Mouse (Mus musculus): Measurements from ENCODE around the gene Snx10.

Gene Snx10

GRCm38 (mm10) chr6:51510946-51511345, 12.8 kb upstream of the Snx10 start:
- no peaks in the 10 kb centered on the region for H3K27me3 ChIP-seq (ENCODE audit: control insufficient read depth, insufficient read depth, low read length, poor library complexity, severe bottlenecking)
- no peaks in the 10 kb centered on the region for H3K36me3 ChIP-seq (ENCODE audit: control insufficient read depth, insufficient read depth, low read length, poor library complexity, severe bottlenecking)
- no peak for DNase-seq (ENCODE audit: low read depth, low spot score)

- no peak for DNase-seq (ENCODE audit: low read depth, low spot score)
- no peaks in the 10 kb centered on the region for H3K36me3 ChIP-seq (ENCODE audit: control insufficient read depth, insufficient read depth, low read length, poor library complexity, severe bottlenecking)
- no peaks in the 10 kb centered on the region for H3K27me3 ChIP-seq (ENCODE audit: control insufficient read depth, insufficient read depth, low read length, poor library complexity, severe bottlenecking)
Measured at GRCm38 (mm10) chr6:51513745-51514144, 10.0 kb upstream of the Snx10 start.

- DNase-seq (ENCODE audit: low read depth, low spot score): no peak
- Histone ChIP-seq H3K36me3 (ENCODE audit: control insufficient read depth, insufficient read depth, low read length, poor library complexity, severe bottlenecking) (no peaks in the 10 kb centered on the region), H3K27me3 (ENCODE audit: control insufficient read depth, insufficient read depth, low read length, poor library complexity, severe bottlenecking) (no peaks in the 10 kb centered on the region)
Measured at GRCm38 (mm10) chr6:51514860-51515259, 8.8 kb upstream of the Snx10 start.

GRCm38 (mm10) chr6:51523310-51523709, 391 bp upstream of the Snx10 start:
- no peak for DNase-seq (ENCODE audit: low read depth, low spot score)
- H3K36me3 ChIP-seq (ENCODE audit: control insufficient read depth, insufficient read depth, low read length, poor library complexity, severe bottlenecking): no peaks in the 10 kb centered on the region
- no peaks in the 10 kb centered on the region for H3K27me3 ChIP-seq (ENCODE audit: control insufficient read depth, insufficient read depth, low read length, poor library complexity, severe bottlenecking)

DNA sequence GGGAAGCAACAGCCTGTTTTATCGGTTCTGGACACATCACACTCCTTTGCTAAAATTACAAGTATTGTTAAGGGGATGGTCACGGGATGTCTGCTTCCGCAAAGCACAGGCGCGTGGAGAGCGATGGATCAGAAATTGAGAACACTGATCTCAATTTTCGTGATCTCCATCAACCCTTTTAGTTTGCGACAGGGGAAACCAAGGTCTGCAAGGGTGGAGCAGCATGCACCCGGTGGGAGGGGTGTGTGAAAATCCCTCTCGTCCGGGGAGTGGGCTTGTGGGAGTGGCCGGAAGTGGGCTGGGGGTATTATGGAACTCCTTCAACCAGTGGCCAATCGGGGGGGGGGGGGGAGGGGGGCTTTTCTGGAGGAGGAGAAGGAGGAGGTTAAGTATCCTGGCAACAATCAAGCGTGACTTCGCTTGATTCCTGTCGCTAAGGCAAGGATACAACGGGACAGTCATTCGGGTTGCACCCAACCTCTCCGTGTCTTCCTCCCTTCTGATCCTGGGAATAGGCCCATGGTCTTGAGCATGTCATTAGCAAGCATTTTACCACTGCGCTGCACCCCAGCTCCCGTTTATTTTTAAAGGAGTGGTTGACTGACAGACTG, 725 bp downstream of the Snx10 start:
- H3K36me3 ChIP-seq (ENCODE audit: control insufficient read depth, insufficient read depth, low read length, poor library complexity, severe bottlenecking): no peaks in the 10 kb centered on the region
- peak; percentile 58 for DNase-seq (ENCODE audit: low read depth, low spot score)
- no peaks in the 10 kb centered on the region for H3K27me3 ChIP-seq (ENCODE audit: control insufficient read depth, insufficient read depth, low read length, poor library complexity, severe bottlenecking)

- H3K36me3 ChIP-seq (ENCODE audit: control insufficient read depth, insufficient read depth, low read length, poor library complexity, severe bottlenecking): no peaks in the 10 kb centered on the region
- peak; percentile 15 for DNase-seq (ENCODE audit: low read depth, low spot score)
- H3K27me3 ChIP-seq (ENCODE audit: control insufficient read depth, insufficient read depth, low read length, poor library complexity, severe bottlenecking): no peaks in the 10 kb centered on the region
Measured at GRCm38 (mm10) chr6:51525001-51525400, 1.3 kb downstream of the Snx10 start.

- DNase-seq (ENCODE audit: low read depth, low spot score): no peak
- no peaks in the 10 kb centered on the region for H3K36me3 ChIP-seq (ENCODE audit: control insufficient read depth, insufficient read depth, low read length, poor library complexity, severe bottlenecking)
- no peaks in the 10 kb centered on the region for H3K27me3 ChIP-seq (ENCODE audit: control insufficient read depth, insufficient read depth, low read length, poor library complexity, severe bottlenecking)
Measured at GRCm38 (mm10) chr6:51529457-51529856, 5.8 kb downstream of the Snx10 start.

DNA sequence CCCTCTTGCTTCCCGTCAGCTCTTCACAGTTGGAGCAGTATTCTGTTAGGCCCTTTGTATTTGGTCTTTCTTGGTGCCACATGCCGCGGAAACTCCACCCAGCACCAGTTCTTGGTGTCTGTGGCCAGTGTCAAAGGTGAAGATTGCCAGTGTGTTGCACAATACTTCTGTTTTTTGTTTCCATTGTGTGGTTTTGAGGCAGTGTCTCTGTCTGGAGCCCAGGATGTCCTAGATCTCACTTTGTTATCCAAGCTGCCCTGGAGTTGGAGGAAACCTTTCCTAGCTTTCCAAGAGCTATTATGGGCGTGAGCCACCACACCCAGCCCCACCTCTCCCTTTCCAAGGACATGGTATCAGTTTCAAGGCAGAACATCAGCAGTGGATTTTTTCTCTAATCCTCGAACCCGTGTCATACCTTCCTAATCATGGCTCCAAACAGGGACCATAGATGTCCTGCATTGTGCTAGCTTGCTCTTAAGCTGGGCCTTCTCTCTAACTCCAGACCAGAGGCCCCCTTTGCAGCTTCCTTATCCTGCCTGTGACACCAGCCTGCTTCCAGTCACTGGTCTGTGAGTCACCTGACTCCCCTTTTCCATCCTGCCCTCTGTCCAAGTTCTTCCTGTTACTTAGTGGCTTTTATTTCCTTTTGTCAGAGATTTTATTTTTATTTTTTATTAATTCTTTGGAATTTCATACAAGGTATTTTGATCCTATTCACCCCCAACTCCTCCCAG, 9.9 kb downstream of the Snx10 start:
- Histone ChIP-seq H3K27me3 (ENCODE audit: control insufficient read depth, insufficient read depth, low read length, poor library complexity, severe bottlenecking) (no peaks in the 10 kb centered on the region), H3K36me3 (ENCODE audit: control insufficient read depth, insufficient read depth, low read length, poor library complexity, severe bottlenecking) (no peaks in the 10 kb centered on the region)
- no peak for DNase-seq (ENCODE audit: low read depth, low spot score)

- H3K27me3 ChIP-seq (ENCODE audit: control insufficient read depth, insufficient read depth, low read length, poor library complexity, severe bottlenecking): no peaks in the 10 kb centered on the region
- DNase-seq (ENCODE audit: low read depth, low spot score): no peak
Measured at GRCm38 (mm10) chr6:51535571-51535970, 11.9 kb downstream of the Snx10 start.

DNA sequence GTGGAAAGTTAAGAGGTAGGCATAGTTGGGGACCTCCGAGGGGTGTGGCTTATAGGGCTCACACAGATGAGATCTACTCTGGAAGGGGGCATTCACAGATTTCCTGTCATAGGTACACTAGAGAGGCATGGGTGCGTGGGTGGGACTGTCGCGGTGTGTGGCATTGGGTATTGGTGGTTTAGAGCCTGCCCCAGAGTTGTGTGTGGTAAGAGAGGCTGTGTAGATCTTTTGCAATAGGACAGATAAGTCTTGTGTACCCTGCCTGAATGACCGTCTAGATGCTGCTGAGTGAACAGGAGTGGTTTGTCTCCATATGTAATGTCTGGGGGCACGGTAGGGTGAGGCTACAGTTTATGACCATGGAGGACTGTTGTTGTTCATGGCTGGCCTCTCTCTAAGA, 16.8 kb downstream of the Snx10 start:
- no peak for DNase-seq (ENCODE audit: low read depth, low spot score)
- Histone ChIP-seq H3K36me3 (ENCODE audit: control insufficient read depth, insufficient read depth, low read length, poor library complexity, severe bottlenecking) (no peaks in the 10 kb centered on the region), H3K27me3 (ENCODE audit: control insufficient read depth, insufficient read depth, low read length, poor library complexity, severe bottlenecking) (no peaks in the 10 kb centered on the region)

More at GRCm38 (mm10) chr6:51535571-51535970, 11.9 kb downstream of the Snx10 start:
- no peaks in the 10 kb centered on the region for H3K36me3 ChIP-seq (ENCODE audit: control insufficient read depth, insufficient read depth, low read length, poor library complexity, severe bottlenecking)

DNA sequence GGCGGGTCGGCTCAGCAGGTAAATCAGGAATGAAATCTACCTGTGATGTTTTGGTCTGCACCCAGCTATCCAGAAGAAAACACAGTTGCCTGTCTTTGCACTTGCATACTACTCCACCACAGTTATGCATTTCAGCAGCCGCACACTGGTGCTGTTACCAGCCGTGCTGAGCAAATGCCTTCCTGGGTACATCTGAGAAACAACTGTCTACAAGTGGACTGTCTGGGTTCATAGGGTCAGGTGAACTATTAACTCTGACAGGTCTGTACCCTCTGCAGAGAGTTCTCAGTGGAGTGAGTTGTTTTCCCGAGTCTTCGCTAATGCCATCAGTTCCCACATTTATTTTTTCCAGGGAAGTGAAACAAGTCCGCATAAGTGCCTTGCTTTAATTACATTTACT, 17.7 kb downstream of the Snx10 start:
- Histone ChIP-seq H3K27me3 (ENCODE audit: control insufficient read depth, insufficient read depth, low read length, poor library complexity, severe bottlenecking) (no peaks in the 10 kb centered on the region), H3K36me3 (ENCODE audit: control insufficient read depth, insufficient read depth, low read length, poor library complexity, severe bottlenecking) (no peaks in the 10 kb centered on the region)
- no peak for DNase-seq (ENCODE audit: low read depth, low spot score)

DNA sequence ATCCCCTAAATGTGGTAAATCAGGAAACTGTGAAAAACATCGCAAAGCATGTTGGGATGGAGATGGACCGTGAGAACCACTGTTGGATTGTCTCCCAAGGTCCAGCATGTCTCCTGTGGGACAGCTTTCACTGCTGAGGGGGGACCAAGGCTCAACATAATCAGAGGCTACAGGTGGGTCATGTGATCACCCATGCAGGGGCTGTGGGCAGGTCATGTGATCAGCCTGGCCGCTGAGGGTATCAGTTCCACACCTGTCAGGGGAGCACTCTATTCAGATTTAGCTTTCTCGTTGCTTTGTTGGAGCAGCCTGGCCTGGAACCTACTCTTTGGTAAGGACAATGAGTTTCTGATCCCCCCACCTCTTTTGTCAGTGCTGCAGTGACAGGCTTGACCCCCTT, 18.4 kb downstream of the Snx10 start:
- Histone ChIP-seq H3K36me3 (ENCODE audit: control insufficient read depth, insufficient read depth, low read length, poor library complexity, severe bottlenecking) (no peaks in the 10 kb centered on the region), H3K27me3 (ENCODE audit: control insufficient read depth, insufficient read depth, low read length, poor library complexity, severe bottlenecking) (no peaks in the 10 kb centered on the region)
- DNase-seq (ENCODE audit: low read depth, low spot score): no peak

GRCm38 (mm10) chr6:51543639-51544117, 20.0 kb downstream of the Snx10 start:
- DNase-seq (ENCODE audit: low read depth, low spot score): no peak
- H3K36me3 ChIP-seq (ENCODE audit: control insufficient read depth, insufficient read depth, low read length, poor library complexity, severe bottlenecking): no peaks in the 10 kb centered on the region
- H3K27me3 ChIP-seq (ENCODE audit: control insufficient read depth, insufficient read depth, low read length, poor library complexity, severe bottlenecking): no peaks in the 10 kb centered on the region

GRCm38 (mm10) chr6:51544118-51544681, 20.5 kb downstream of the Snx10 start:
- peak; percentile 61 for DNase-seq (ENCODE audit: low read depth, low spot score)
- no peaks in the 10 kb centered on the region for H3K36me3 ChIP-seq (ENCODE audit: control insufficient read depth, insufficient read depth, low read length, poor library complexity, severe bottlenecking)
- no peaks in the 10 kb centered on the region for H3K27me3 ChIP-seq (ENCODE audit: control insufficient read depth, insufficient read depth, low read length, poor library complexity, severe bottlenecking)

DNA sequence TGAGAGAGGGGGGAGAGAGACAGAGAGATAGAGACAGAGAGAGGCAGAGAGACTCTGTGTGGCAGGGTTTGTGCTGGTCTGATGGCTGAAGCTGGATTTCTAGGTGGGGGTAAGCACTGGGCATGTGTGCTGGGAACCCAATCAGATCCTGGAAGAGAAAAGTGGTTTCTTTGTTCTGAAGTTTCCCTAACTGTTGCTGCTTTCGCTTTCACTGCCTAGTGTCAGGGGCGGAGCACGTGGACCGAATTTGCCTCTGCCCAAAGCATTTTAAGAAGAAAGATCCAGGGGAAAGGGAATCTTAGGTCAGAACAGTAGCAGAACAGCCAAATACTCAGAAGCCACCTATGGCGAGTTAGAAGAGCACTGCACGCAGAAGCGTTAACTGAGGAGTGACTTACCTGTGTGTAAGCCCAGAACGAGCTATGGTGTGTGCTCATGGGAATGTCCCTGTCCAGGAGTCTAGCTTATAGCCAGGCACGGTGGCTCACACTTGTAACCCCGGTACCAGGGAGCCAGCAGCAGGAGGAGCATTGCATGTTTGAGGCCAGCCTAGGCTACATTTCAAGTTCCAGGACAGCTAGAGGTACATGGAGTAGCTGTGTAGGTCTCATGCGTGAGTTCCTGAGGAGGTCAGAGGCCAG, 21.6 kb downstream of the Snx10 start:
- no peaks in the 10 kb centered on the region for H3K27me3 ChIP-seq (ENCODE audit: control insufficient read depth, insufficient read depth, low read length, poor library complexity, severe bottlenecking)
- DNase-seq (ENCODE audit: low read depth, low spot score): peak; percentile 61
- no peaks in the 10 kb centered on the region for H3K36me3 ChIP-seq (ENCODE audit: control insufficient read depth, insufficient read depth, low read length, poor library complexity, severe bottlenecking)
